ENCODE assay signal across 13 mouse cellular contexts in the genomic region with DNA sequence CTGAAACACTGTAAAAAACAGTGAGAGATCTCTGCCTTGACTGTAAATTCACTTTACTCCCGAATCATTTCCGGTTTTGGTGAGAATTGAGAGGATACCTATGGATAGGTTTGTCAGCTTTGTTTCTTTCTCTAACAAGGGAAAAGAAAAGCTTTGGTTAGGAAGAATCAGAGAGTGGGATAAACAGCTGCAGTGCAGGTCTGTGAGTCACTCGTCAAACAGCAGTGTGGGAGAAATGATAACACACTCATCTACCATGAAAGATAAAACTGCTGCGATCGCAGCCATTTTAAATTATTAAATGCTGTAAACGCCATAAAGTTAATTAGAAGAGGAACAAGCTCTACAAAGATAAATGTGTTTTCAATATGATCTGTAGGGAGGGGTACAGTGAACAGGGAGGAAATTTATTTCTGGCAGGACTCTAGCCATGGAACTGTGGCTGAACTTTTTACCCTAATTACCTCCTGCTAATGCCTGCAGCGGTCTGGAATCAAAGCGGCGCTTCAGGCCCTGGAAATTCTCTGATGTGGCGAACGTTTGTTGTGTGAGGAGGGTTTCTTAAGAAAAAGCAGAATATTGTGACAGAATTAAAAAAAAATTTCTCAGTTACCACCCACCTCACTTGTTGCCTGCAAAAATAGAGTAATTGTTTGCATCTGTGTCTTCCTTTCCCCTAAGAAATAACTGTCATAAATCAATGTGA.
DNase-seq lines count a peak whose midpoint lies in the region; ATAC-seq and TF ChIP-seq lines count a peak whose summit lies in the region.
"Had no signal": no experiment of that assay in that cellular context is flagged by ENCODE, and none has a peak within 500 bp of the region (broad histone marks: within the 10 kb centered on the region; RNA-seq: fewer than 3 reads in every experiment).

No protein-coding gene starts in this region.

- H3K9me3 ChIP-seq in neural tube, embryonic 15.5 days (replicated peaks): no peaks in the 10 kb centered on the region
- no peaks in the 10 kb centered on the region for H3K9me3 ChIP-seq in limb, embryonic 11.5 days (ENCODE audit: control insufficient read depth, low read length)
- H3K9me3 ChIP-seq: forebrain, embryonic 13.5 days had no signal

- no peak overlapping the region for H3K4me2 ChIP-seq in neural tube, embryonic 15.5 days
- H3K4me2 ChIP-seq in limb, embryonic 11.5 days (ENCODE audit: low read depth, severe bottlenecking): no peak overlapping the region
- H3K4me2 ChIP-seq: forebrain, embryonic 13.5 days had no signal

- TF ChIP-seq POLR2A in kidney, adult 2 months (IDR thresholded peaks at IDR 0.05; ENCODE audit: low read depth, low read length): no peak

- no peak for ATAC-seq in neural tube, embryonic 15.5 days (ENCODE audit: low FRiP score)
- ATAC-seq in limb, embryonic 11.5 days (ENCODE audit: insufficient number of reproducible peaks, low FRiP score, low TSS enrichment, low read depth): no peak
- ATAC-seq: forebrain, embryonic 13.5 days had no signal

- no peak for TF ChIP-seq CTCF in kidney, adult 2 months (conservative IDR thresholded peaks at IDR 0.05; ENCODE audit: insufficient read depth, insufficient read length, low read depth, low read length)

- intact Hi-C loops in heart, postnatal 25 days (cut with DNase I): no loop called here

- H3K4me1 ChIP-seq in neural tube, embryonic 15.5 days: no peaks in the 10 kb centered on the region
- peaks cover 12% of the 10 kb centered on the region for H3K4me1 ChIP-seq in limb, embryonic 11.5 days (ENCODE audit: control insufficient read depth, insufficient read depth, low read length)
- H3K4me1 ChIP-seq in kidney, adult 2 months (ENCODE audit: control insufficient read depth, insufficient read depth, low read length): no peaks in the 10 kb centered on the region
- H3K4me1 ChIP-seq: forebrain, embryonic 13.5 days had no signal

- no peaks in the 10 kb centered on the region for H3K27me3 ChIP-seq in neural tube, embryonic 15.5 days (replicated peaks)
- H3K27me3 ChIP-seq in limb, embryonic 11.5 days (ENCODE audit: control insufficient read depth, insufficient read depth, low read length): no peaks in the 10 kb centered on the region
- no peaks in the 10 kb centered on the region for H3K27me3 ChIP-seq in kidney, adult 2 months (replicated peaks; ENCODE audit: control insufficient read depth, insufficient read depth, low read length)
- H3K27me3 ChIP-seq: forebrain, embryonic 13.5 days had no signal

- no peak overlapping the region for H3K4me3 ChIP-seq in neural tube, embryonic 15.5 days (replicated peaks)
- H3K4me3 ChIP-seq in limb, embryonic 11.5 days (ENCODE audit: low read depth, low read length): no peak overlapping the region
- no peak overlapping the region for H3K4me3 ChIP-seq in kidney, adult 2 months (ENCODE audit: insufficient read depth, low read depth, low read length)
- H3K4me3 ChIP-seq: forebrain, embryonic 13.5 days had no signal

- no peaks in the 10 kb centered on the region for H3K36me3 ChIP-seq in neural tube, embryonic 15.5 days
- H3K36me3 ChIP-seq in limb, embryonic 11.5 days (ENCODE audit: control insufficient read depth, insufficient read depth, low read length): no peaks in the 10 kb centered on the region
- H3K36me3 ChIP-seq in kidney, adult 2 months (ENCODE audit: control insufficient read depth, insufficient read depth, low read length): no peaks in the 10 kb centered on the region

- H3K27ac ChIP-seq in neural tube, embryonic 15.5 days (replicated peaks): no peak overlapping the region
- H3K27ac ChIP-seq in limb, embryonic 11.5 days (replicated peaks; ENCODE audit: low read depth, low read length): no peak overlapping the region
- H3K27ac ChIP-seq in kidney, adult 2 months (ENCODE audit: insufficient read depth, low read depth, low read length): no peak overlapping the region
- H3K27ac ChIP-seq: forebrain, embryonic 13.5 days had no signal

- WGBS in neural tube, embryonic 15.5 days: 45% methylated on average over 11 of the region's 11 CpGs
- 24% methylated on average over 11 of the region's 11 CpGs for WGBS in limb, embryonic 11.5 days
- 59% methylated on average over 11 of the region's 11 CpGs for WGBS in kidney, adult 2 months

- no peak overlapping the region for H3K9ac ChIP-seq in neural tube, embryonic 15.5 days (replicated peaks)
- H3K9ac ChIP-seq in limb, embryonic 11.5 days (ENCODE audit: low read length): no peak overlapping the region
- H3K9ac ChIP-seq: forebrain, embryonic 13.5 days had no signal

- peak; percentile 16 for DNase-seq in heart, adult 8-10 months (ENCODE audit: low spot score)
- DNase-seq in heart, postnatal 25 days (ENCODE audit: low spot score): no peak
- peak; percentile 17 for DNase-seq in neural tube, embryonic 10.5 days (ENCODE audit: extremely low spot score, low spot score)
- DNase-seq in limb, embryonic 11.5 days (ENCODE audit: low spot score): peak; percentile 55
- no peak for DNase-seq in layer of hippocampus, adult 11-12 months (ENCODE audit: low spot score)
- DNase-seq in kidney, adult 2 months: no peak
- no peak for DNase-seq in right cerebral cortex, postnatal 14 days
- DNase-seq: heart, postnatal 36 days; kidney, adult 9 months; spleen, adult 18-20 months; thymus, adult 18-20 months had no signal

Comparison
In these comparisons a context has a peak if more than half of its experiments do, and no peak if none do; other contexts are left out.
1. DNase-seq: peak in heart, adult 8-10 months (single experiment), neural tube, embryonic 10.5 days (single experiment) and limb, embryonic 11.5 days (single experiment); none in heart, postnatal 25 days (single experiment), layer of hippocampus, adult 11-12 months (single experiment), kidney, adult 2 months (single experiment) and right cerebral cortex, postnatal 14 days (single experiment).